Mouse (Mus musculus) CH12F3 (cell line): ENCODE data around the gene Mdm2.

Experiments used
- in situ Hi-C: fragments of 300-500 bp; cut with MboI; formaldehyde crosslinking; loops from 2 replicates; pipeline ENCODE4 v1.14.3; 2020; ENCODE audit warnings: low sequenced_read_pairs

Gene Mdm2

DNA sequence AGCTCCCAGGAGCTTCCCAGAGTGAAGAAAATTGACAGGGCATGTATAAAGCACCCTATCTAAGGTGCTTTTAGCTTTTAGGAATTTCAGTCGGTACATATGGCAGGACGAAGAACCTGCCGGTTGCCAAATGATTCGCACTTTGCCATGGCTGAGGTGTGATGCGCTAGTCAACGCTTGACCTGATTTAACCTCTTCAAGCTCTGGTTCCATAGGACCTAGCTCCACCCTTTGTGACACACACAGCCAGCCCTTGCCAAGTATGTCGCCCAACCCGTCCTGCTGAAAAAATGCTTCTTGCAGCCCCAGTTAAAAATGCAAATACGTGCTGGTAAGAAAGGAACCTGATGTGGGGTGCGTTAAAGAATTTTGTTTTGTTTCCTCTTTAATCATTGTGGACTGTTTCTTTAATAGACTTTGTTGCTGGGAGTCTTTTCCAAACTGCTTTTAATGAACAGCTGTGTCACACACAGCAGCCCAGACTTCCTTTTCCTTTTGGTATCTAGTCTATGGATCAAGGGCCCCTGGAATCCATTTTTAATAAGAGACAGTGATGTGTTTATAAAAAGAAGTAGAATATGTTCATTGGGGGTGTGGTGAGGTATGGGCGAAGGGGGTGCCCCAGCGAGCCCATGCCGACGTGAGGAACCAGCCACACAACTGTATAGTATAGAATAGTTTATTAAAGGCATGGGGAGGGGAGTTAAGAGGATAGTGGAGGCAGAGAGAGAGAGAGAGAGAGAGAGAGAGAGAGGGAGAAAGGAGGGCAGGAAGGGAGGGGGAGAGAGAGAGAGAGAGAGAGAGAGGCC lies 47.3 kb downstream of the Mdm2 start:
- in situ Hi-C loops, result no loop called here

DNA sequence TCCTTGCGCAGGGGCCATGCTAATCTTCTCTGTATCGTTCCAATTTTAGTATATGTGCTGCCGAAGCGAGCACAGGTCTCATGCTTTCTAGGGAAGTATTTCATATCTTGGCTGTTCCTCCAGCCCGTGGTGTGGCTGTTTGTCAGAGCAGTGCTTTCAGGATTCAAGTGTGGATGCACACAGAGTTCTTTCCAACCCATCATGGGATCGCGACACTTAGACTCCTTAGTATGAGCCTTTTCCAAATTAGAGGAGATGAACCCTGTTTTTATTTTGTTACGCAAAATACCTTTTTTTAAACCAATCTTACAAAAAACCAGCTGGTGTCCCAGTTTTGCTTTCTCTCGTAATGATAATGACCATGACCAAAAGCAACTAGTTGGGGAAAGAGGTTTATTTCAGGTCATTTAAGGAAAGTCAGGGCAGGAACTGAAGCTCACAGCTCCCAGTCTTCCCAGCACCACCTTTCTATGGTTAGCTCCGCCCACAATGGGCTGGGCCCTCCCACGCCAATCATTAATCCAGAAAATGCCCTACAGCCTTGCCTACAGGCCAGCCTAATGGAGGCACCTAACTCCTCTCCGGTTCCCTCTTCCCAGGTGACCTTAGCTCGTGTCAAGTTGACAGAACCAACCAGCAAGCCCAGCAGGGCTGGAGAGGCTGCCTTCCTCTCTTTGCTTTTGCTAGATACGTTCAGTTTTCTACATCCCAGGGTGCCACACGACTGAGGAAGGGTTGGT lies 48.1 kb downstream of the Mdm2 start:
- in situ Hi-C loops, result no loop called here

DNA sequence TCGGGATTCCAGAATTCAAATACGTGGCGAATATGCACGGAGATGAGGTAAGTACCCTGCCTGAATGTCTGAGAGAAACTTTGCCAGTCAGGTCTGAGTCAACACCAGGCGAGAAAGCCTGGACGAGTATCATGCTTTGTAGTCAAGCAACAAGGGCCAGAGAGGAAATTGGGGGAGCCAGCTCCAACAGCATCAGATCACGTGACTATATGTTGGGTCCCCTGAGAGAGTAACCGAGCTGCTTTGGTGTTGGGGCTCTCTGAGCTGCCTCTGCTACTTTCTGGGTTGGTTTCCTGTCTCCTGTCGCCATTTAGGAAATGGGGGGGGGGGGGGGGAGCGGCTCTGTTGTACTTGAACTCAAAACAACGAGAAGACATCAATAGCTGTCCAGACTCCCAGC lies 50.7 kb downstream of the Mdm2 start:
- in situ Hi-C loops, result no loop called here

DNA sequence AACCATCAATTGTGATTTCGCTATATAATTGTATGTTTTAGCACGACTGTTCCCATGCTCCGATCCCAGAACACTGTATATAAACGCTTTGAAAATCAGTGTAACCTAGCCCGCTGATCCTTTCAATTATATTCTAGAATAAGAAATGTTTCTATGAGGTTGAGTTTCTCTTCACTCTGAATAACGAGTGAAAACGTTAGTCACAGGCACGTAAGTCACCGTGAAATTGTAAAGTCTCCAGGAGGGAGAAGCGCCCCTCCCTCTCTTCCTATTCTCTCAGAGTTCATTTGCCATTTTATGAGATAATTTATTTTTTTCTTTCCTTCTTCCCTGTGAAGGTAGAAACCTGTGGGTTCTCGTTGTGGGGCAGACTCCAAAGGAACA lies 51.1 kb downstream of the Mdm2 start:
- in situ Hi-C loops, result no loop called here

DNA sequence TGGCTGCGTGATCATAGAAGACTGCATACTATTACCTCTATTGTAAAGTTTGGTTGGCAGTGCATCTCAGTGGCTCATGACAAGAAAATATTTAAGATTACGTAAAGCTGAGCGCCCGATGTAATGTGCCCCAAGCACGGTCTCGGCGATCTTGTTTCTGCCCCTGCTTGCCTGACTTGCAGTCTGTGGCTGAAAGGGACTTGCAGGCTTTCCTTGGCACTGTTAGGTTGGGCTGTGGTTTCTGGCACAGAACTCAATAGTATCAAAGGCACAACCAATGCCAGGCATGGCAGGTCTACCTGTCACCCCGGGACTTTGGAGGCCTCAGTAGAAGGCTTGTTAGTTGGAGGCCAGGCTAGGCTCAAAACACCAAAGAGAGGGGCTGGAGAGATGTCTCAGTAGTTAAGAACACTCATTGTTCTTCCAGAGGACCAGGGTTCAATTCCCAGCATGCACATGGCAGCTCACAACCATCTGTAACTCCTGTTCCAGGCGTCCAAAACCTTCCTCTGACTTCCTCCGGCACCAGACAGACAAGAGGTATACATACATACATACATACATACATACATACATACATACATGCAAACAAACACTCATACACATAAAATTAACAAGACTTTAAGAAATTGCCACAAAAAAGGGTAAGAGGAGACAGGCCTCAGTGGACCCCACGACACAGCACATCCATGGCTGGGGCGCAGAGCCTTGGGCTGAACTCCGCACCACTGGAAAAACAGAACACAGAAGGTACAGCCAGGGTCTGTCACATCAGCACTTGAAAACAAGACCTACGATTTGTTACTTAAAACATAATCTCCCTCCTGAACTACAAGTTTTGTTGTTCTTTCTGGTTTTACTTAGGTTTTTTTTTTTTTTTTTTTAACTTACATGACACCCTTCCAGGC lies 51.8 kb downstream of the Mdm2 start:
- in situ Hi-C loops, result no loop called here

DNA sequence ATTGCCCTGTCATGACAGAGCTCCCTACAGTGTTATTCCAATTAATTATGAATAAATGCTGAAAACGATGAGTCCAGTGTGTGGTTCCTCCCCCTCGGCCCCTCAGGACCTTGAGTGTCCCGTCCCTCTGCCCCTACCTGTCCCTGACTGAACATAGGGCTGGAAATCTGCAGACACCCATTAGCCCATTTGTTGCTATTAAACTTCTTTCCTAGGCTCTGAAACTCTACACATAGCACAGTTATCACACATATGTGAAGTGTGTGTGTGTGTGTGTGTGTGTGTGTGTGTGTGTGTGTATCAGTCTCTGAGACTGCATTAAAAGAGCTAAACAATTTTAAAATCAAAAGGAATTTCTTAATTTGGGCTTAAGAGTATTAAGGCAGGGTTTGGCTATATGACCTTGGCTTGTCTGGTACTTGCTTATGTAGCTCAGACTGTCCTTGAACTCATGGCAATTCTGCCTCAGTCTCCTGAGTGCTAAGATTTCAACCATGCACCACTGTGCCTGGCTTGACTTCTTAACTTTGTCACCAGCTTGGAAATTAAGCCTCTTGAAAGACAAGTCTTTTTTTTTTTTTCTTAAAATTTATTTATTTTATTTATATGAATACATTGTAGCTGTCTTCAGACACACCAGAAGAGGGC lies 52.8 kb downstream of the Mdm2 start:
- in situ Hi-C loops, result no loop called here

DNA sequence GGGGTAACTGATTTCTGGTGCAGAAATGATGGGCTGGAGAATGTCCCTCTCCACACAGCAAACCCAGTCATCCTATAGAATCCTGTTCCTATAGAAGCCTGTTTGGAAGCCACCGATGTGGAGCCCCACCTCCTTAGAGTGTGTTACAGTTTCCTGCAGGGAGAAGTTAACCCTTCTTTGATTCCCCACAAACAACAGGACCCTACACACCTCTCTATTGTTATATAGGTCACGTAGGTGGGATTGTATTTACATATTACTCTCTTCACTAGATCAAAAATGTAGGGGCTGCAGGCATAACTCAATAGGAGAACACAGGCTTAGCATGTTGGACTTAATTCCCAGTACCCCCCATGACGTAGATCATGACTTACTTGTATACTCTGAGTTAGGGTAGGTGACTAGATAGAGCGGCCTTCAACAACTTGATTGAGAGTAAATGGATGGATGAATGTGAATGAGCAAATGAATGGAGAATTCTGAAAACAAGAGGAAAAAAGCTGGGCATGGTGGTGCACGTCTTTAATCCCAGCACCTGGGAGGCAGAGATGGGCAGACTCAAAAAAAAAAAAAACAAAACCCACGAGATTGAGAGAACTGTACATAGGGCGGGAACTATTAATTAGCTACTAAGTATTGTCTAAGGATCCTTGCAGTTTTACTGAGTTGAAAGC lies 53.4 kb downstream of the Mdm2 start:
- in situ Hi-C loops, result no loop called here

DNA sequence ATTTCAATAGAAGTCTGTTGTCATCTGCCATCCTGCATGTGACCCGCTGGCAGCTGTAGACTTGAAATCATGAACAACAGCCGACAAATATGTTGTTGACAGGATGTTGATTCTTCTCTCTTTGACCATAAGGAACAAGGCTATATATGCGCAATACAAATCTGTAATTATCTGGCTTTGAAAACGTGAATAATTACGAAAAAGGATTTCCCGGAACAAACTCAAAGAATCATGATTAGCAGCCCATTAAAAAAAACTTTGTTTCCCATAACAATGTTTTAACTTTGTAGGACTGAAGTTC lies 53.9 kb downstream of the Mdm2 start:
- in situ Hi-C loops, result no loop called here

DNA sequence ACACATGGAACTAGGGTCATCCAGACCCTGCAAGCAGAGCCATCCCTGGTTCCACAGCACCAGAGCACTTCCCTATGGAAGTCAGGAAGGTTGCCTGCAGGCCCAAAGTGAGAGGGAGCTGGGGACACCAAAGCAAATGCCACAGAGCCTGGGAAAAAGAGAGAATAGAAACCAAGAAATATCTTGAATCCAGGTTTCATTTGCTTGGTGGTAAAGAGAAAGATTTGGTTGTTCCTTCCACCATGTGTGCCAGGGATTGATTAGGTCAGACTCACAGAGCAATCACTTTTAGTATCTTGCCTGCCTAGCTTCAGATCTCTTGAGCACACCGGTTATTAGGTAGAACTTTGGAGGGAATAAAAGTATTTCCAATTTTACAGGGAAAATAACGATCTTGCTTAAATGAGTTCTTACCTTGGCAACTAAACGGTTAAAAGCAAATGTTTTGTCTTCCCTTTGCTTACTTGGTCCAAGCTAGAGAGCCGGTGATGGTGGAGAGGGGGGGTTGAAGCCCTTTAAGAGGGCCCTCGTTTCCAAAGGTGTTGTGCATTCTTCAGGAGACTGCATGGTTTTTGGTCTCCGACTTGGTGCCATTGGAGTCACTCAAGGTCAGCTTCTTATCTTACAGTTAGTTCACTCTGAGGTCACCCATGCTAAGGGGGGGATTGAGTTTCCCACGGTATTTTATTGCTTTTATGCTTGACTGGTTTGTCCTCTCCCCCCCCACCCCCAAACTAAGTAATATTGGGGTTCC lies 54.5 kb downstream of the Mdm2 start:
- in situ Hi-C loops, result no loop called here

DNA sequence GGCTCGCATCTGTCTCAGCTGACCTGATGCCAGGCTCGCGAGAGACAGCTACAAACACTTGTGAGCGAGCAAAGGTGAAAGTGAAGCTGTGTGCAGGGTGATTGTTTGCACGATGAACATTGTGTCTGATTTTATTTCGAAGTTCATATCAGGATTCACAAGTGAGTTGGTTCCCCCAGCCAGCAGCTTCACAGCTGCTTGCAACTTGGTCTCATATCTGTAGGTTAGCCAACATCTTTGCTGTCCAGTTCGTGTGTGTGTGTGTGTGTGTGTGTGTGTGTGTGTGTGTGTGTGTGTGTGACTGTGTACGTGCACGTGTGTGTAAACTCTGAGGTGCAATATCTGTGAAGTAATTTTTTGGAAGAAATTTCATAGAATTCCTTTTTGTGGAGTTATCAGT lies 55.1 kb downstream of the Mdm2 start:
- in situ Hi-C loops, result no loop called here

DNA sequence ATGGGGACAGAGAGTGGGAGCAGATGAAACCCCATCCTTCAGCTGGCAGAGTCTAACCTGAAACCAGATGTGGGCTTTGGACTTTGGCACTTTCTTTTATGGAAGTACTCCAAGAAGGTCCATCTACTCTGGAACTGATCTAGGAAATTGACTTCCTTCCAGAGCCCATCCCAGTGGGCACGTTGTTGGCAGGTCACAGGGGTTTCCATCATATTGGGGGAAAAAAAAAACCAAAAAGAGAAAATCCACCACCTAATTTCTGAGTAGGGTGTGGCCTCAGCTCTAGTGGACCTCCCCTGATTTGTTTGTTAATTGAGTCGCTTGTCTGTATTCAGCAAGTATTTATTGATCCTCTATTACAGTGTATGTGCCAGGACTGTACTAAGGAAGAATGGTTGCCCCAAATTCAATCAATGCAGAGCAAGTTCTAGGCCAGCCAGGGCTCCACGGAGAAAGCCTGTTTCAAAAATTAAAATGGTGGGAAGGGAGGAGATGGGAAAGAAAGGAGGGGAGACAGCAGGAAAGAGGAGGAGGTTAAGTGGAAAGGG lies 55.9 kb downstream of the Mdm2 start:
- in situ Hi-C loops, result no loop called here

DNA sequence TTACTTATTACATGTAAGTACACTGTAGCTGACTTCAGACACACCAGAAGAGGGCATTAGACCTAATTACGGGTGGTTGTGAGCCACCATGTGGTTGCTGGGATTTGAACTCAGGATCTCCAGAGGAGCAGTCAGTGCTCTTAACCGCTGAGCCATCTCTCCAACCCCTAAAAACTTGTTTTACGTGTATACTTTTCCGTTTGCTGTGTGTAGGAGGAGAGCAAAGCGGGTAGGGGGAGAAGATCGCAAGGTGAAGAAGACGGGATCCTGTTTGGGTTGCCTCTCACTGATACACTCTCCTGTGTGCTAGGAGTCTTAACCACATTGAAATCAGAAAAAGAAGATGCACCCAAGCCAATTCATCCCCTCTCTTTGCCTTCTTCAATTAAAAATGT lies 56.8 kb downstream of the Mdm2 start:
- in situ Hi-C loops, result no loop called here

DNA sequence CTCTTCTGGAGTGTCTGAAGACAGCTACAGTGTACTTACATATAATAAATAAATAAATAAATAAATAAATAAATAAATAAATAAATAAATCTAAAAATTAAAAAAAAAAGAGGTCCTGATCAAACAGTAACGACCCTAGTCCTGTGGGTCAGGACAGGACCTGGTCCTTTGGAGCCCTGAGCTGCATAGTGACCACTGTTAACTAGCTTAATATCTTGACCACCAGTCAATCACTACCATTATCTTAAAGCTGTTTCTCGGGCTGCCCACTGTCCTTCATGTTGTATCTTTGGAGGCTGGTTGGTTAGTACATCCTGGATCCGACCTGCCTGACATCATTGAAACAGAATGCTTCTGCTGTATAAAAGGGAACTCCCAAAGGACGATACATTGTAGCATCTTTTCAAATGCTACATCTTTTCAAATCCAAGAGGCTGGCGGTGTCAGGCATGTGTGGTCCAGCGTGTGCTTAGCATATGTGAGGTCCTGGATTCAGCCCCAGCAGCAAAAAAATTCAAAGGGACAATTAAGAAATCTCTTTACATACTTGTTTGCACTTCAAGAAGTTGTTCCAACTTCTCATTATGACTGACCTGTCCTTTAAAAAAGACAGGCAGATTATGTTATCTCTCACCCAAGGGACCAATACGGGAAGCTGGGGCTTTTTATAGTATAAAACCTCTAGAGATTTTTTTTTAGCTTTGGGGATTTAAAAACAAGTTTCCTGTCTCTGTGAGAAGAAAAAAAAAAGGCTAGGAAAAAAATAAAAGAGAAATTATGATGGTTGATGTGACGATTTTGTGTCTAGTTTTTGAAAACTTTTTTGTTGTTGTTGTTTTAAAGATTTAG lies 57.4 kb downstream of the Mdm2 start:
- in situ Hi-C loops, result no loop called here

DNA sequence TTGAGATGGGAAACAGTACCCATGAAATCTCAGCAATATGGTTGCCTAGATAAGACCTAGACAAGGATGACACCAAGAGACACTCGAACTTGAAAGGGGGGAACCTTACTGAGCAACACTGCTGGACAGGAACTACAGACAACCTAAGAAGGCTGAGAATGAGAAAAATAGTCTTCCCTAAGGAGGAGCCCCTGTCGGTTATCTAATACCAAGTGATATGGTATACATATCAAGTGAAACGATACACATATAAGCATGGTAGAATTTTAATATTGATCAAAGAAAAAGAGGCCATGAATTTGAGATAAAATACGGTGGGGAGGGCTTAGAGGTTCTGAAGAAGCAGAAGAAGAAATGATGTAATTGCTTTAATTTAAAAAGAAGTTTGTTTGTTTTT lies 58.2 kb downstream of the Mdm2 start:
- in situ Hi-C loops, result no loop called here

DNA sequence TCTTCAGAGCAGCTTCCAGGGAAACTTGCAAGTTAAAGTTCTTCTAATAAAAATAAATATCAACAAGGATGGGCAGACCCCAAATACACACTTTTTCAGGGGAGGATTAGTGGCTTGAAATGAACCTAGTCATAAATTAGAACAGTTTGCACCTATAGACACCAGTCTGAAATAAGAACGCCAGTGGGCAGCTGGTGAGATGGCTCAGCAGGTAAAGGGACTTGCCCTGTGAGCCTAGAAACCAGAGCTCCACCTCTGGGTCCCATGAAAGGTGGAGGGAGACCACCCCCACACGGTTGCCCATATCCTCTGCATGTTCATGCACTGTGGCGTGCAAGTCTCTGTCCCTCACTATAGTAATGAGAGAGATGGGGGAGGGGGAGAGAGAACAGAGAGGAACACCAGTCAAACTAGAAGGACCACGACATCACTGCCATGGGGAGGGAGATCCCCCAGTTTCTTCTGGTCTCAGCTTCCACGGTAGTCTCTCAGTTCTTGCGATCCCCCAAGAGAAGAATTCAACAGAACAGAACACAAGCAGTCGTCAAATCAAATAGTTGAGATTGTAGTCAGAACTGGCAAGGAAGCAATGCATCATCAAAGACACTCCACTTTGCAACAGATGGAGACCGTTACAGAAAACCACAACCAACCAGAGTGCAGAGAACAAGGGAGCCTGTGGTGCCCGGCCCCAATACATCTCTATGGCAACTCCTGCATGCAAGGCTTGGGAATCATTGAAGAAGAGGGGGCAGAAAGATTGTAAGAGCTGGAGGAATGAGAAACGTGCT lies 58.8 kb downstream of the Mdm2 start:
- in situ Hi-C loops, result no loop called here

DNA sequence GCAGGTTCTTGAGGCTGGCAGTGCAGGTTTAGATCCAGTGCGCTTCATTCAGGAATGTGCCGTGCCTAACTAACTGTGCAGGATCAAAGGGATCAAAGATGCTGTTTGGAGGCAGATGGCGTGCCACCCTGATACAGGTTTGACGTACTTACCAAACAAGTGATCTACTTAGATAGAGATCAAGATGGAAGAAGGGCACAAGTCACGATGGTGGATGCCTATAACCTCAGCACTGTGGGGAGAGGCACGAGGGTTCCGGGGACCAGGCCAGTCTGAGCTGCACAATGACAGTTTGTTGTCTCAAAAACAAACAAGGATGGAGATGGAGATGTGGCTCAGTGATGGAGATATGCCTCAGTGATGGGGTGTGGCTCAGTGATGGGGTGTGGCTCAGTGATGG lies 59.8 kb downstream of the Mdm2 start:
- in situ Hi-C loops, result no loop called here

DNA sequence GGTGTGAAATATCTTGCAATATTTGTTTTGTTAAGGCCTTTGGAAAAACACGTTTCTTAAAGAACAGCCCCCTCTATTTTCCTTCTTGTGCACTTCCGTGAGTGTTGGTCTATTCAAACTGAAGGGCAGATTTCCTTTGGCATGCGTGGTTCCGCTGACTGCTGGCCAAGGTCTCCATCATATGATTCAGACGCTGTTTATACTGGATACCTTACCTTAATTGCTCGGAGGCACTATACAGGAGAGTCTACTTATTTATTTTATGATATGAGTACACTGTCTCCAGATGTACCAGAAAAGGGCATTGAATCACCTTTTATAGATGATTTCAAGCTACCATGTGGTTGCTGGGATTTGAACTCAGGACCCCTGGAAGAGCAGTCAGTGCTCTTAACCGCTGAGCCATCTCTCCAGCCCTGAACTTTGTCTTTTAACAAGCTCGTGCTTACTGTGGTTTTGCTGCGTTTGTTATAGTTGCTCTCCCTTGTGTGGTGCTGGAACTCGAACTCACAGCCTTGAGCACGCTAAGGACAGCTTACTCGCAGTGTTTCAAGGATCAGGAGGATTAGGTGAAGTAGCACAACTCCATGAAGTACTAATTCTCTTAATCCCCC lies 60.4 kb downstream of the Mdm2 start:
- in situ Hi-C loops, result no loop called here
